Mouse (Mus musculus) erythroblast, embryonic 14.5 days (primary cell): Measurements from ENCODE around the gene AL732309.1. TPM values are rescaled to one million over a fixed set of nuclear protein-coding genes. Genes with fewer than 3 reads are reported as not detected.

Source experiments
- H3K27me3 ChIP-seq: 2 replicates; pipeline ENCODE4 v1.6.1; 2012; ENCODE audit warnings: inconsistent platforms; ENCODE audit not compliant: control insufficient read depth
- H3K36me3 ChIP-seq: 2 replicates; pipeline ENCODE4 v1.6.1; 2012; ENCODE audit warnings: mild to moderate bottlenecking, inconsistent platforms; ENCODE audit not compliant: control insufficient read depth
- H3K4me1 ChIP-seq: 2 replicates; pipeline ENCODE4 v1.6.1; 2012; ENCODE audit warnings: inconsistent platforms; ENCODE audit not compliant: control insufficient read depth
- H3K4me3 ChIP-seq: replicated peaks from 2 replicates; pipeline ENCODE3; 2012; ENCODE audit warnings: moderate library complexity, mild to moderate bottlenecking, inconsistent platforms
- H3K9me3 ChIP-seq: 2 replicates; pipeline ENCODE4 v1.6.1; 2012; ENCODE audit warnings: low read length, inconsistent platforms, mixed read lengths; ENCODE audit not compliant: control insufficient read depth
- GATA1 ChIP-seq: IDR thresholded peaks from 2 replicates; pipeline ENCODE4 v1.6.1; 2012; ENCODE audit warnings: low read length, inconsistent platforms, mixed read lengths
- TAL1 ChIP-seq: IDR thresholded peaks from 3 replicates; pipeline ENCODE4 v1.6.1; 2012; ENCODE audit warnings: low read length, inconsistent platforms, mixed read lengths
- polyA plus RNA-seq: library from polyadenylated mRNA; stranded (reverse); fragments of >175 nt; gene quantifications from 2 replicates; pipeline ENCODE4 v1.2.3, GENCODE M21; 2012

AL732309.1 gene
- polyA plus RNA-seq, 1 experiment: 0.06 TPM

DNA sequence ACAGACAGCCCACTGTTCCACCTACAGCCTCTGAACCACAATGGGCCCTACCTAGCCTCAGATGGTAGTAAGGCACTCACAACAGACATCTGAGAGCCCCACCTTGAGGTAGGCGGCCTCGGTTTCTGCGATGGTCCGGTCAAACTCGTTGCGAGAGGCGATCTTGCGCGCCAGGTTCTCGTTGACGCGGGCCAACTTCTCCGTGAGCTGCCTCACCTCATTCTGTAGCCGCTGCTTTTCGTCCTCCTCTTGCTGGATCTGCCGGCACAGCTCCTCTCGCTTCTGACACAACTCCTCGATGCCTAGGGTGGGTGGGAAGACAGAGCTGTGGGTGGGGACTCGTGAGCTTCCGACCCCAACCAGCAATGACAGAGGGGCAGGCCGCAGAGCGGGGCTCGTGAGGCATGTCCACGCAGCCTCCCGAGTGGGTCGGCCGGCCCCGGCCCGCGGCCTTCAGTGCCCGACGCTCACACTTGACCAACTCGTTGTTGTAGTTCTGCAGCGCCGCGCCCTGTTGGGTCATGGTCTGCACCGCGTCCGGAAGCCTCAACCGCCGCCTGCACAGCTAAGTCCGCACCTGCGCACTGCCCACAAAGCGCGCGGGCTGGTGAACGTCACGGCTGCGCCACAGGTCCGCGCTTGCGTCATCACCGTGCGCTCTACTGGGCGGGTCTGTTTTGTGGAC is 25.3 kb upstream of the AL732309.1 start, which contains the start of the genes Ssna1 and Anapc2:
Gene Ssna1 (minus strand): TSS at position 612 of the 685 bp plus-strand sequence.
Gene Anapc2 (plus strand): TSS at position 652 of the 685 bp plus-strand sequence.
- TF ChIP-seq GATA1 (no peak), TAL1 (no peak)
- no peaks in the 10 kb centered on the region for H3K27me3 ChIP-seq
- H3K9me3 ChIP-seq: no peaks in the 10 kb centered on the region
- peaks cover 63% of the 10 kb centered on the region for H3K4me1 ChIP-seq
- peaks cover 86% of the 10 kb centered on the region for H3K36me3 ChIP-seq
- H3K4me3 ChIP-seq: peak within 1 kb of the TSS; percentile 84

DNA sequence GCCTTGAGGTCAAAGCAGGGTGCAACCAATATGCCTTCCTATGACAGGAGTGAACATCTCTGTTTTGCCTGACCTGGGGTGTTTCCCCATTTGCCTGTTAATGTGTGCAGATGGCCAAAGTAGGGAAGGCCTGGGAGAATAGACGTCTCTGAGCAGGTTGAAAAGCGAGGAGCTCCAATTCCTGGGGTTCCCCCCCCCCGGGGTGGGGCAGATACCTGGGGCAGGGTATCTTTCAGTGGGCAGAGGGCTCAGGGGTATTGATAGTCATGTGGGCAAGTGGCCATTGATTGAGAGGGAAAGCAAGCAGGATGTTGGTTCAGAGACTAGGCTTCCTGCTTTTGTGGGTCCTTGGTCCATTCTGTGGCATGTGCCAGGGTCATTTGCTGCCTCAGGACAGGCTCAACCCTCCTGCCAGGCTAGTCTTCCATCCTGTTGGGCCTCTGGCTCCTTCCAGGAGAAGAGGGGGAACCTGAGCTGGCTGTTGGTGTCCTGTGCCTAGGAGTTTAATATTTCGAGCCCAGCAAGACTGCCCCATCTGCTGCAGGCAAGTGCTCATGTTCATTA is 21.2 kb upstream of the AL732309.1 start:
- H3K4me1 ChIP-seq: peaks cover 89% of the 10 kb centered on the region
- H3K4me3 ChIP-seq: no peak overlapping the region
- no peaks in the 10 kb centered on the region for H3K9me3 ChIP-seq
- peaks cover 52% of the 10 kb centered on the region for H3K36me3 ChIP-seq
- H3K27me3 ChIP-seq: no peaks in the 10 kb centered on the region
- TF ChIP-seq TAL1: no peak
- TF ChIP-seq GATA1: no peak

DNA sequence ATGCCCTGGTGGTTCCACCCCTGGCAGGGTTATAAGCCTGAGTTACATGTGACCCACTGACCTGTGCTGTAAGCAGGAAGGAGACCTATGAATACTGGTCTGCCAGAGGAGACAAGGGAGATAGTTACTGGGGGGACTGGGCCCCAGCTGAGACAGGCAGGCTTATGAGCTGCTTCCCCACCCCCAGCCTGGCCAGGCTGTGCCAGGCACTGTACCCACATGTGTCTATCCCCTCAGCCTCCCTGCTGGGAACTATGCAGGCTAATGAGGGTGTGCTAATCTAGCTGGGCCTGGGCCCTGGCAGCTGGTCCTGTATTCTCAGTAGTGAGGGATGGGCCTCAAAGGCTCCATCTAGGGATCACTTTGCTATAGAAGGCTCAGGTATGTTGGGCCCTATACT is 20.6 kb upstream of the AL732309.1 start:
- H3K4me1 ChIP-seq: peaks cover 89% of the 10 kb centered on the region
- H3K36me3 ChIP-seq: peaks cover 52% of the 10 kb centered on the region
- H3K4me3 ChIP-seq: peak overlapping the region; percentile 7
- H3K9me3 ChIP-seq: no peaks in the 10 kb centered on the region
- no peaks in the 10 kb centered on the region for H3K27me3 ChIP-seq
- no peak for TF ChIP-seq TAL1
- no peak for TF ChIP-seq GATA1

DNA sequence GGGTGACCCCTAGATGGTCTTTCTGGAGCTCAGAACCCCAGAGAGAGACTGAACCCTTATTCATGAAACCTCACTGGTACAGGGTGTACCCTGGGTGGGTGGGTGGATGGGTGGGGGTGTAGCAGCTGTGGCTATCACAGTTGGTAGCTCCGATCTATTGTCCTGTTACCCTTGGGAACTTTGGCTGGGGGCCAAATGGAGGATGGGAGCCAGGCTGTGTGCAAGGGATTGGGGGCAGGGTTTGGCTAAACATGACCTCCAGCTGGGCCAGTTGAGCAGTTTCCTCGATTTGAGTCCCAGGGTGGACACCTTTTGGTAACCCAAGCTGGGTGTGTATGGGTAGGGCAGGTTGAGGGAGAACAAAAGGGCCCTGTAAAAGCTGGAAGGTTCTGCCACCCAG is 20.1 kb upstream of the AL732309.1 start:
- H3K4me3 ChIP-seq: peak overlapping the region; percentile 12
- peaks cover 51% of the 10 kb centered on the region for H3K36me3 ChIP-seq
- no peak for TF ChIP-seq TAL1
- no peak for TF ChIP-seq GATA1
- peaks cover 93% of the 10 kb centered on the region for H3K4me1 ChIP-seq
- no peaks in the 10 kb centered on the region for H3K9me3 ChIP-seq
- H3K27me3 ChIP-seq: no peaks in the 10 kb centered on the region

DNA sequence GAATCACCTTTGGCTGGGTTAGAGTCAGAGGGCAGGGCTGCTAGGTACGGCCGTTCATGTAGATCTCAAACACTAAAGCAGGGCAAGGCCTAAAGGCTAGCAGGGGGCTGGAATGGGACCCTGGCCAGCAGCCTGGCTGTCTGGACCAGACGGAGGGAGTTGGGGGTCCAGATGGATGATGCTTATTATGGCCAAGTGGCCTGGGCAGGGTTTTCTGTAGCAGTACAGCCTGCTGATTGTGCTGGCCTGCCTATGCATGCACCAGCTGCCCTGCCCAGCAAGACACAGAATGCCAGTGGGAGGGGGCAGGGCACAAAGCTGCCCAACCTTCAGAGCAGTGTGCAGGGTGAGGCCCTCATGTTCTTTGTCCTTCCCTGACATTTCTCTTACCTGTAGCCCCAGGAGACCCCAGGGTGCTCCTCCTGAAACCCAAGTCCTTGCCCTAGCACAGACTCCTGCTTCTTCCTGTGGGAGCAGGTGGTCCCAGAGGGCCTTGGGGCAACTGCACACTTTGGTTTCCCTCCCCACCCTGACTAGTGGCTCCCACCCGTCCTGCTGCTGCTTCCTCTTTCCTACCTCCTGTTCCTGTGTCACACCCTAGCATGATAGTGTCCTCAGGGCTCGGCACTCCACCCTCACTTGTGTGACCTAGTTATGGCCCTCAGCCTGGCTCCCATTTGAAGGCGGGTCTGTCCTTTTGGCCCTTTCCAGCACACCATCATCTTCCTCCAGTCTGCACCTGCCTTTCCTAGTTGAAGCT is 19.4 kb upstream of the AL732309.1 start:
- no peaks in the 10 kb centered on the region for H3K27me3 ChIP-seq
- H3K9me3 ChIP-seq: no peaks in the 10 kb centered on the region
- TF ChIP-seq GATA1: no peak
- H3K36me3 ChIP-seq: peaks cover 44% of the 10 kb centered on the region
- H3K4me3 ChIP-seq: peak overlapping the region; percentile 12
- peaks cover 92% of the 10 kb centered on the region for H3K4me1 ChIP-seq

DNA sequence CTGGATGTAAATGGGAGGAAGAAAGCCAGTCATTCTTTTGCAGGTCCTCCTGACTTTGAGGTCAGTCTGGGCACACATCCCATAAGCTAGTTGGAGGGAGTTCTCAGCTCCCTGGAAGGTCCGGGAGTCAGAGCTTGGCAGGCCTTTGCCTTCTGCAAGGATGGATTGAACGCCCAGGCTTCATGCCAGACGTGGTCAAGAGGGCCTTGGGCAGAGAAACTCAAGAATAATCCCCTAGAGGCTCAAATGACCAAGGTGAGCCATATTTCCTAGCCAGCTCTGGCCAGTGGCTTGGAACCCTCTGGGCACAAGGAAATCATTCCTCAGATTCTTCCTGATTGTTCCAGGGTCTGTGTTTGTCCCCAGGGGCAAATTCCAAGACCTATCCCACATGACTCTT is 18.2 kb upstream of the AL732309.1 start:
- Histone ChIP-seq H3K36me3 (peaks cover 32% of the 10 kb centered on the region), H3K4me3 (no peak overlapping the region), H3K9me3 (no peaks in the 10 kb centered on the region), H3K27me3 (no peaks in the 10 kb centered on the region), H3K4me1 (peaks cover 80% of the 10 kb centered on the region)
- no peak for TF ChIP-seq GATA1
- TF ChIP-seq TAL1: no peak

DNA sequence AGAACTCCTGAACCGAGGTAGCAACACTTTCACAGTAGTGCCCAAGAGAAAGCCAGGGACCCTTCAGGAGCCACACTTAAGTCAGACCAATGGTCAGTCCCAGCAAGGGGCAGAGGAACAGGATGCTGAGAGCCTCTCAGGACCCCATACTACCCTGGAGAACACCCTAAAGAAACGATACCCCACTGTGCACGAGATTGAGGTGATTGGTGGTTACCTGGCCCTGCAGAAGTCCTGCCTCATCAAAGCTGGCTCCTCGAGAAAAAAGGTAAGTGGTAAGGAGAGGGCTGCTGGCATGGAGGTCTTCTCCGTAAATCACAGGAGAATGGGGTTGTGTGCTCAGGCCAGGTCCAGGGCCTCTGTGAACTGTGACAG is 17.6 kb upstream of the AL732309.1 start:
- Histone ChIP-seq H3K27me3 (no peaks in the 10 kb centered on the region), H3K4me1 (peaks cover 77% of the 10 kb centered on the region), H3K4me3 (peak overlapping the region; percentile 90), H3K36me3 (peaks cover 26% of the 10 kb centered on the region), H3K9me3 (no peaks in the 10 kb centered on the region)
- TF ChIP-seq GATA1 (no peak), TAL1 (no peak)

DNA sequence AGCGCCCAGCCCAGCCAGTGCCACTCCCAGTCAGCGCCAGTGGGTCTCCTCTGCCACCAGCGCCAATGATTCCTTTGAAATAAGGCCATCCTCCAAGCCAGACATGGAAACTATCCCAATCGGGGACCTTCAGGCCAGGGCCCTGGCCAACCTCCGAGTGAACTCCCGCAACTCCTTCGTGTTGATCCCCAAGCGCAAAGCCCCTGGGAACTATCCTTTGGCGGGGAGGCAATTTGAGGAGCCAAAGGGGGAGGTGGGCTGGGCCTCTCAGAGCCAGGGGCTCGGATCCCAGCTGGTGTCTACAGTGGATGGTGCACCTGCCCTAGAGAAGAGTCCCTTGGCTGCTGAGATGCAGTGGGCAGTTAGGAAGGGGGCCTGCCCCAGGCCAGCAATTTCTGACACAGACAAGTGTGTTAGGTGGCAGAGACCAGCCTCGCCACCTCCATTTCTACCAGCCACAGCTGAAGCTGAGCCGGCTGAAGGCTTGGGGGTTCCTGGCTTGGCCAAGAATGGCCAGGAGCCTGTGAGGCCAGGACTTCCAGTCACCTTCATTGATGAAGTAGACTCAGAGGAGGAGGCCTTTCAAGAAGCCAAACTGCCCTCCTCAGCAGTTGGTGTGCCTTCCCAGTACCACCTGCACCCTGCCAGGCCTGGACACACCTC is 17.1 kb upstream of the AL732309.1 start:
- no peaks in the 10 kb centered on the region for H3K27me3 ChIP-seq
- TF ChIP-seq GATA1 (no peak), TAL1 (no peak)
- H3K4me1 ChIP-seq: peaks cover 73% of the 10 kb centered on the region
- H3K9me3 ChIP-seq: no peaks in the 10 kb centered on the region
- peak overlapping the region; percentile 90 for H3K4me3 ChIP-seq
- peaks cover 21% of the 10 kb centered on the region for H3K36me3 ChIP-seq
